Mouse (Mus musculus): ENCODE data around the gene Ctnna3.
"Not testable (repeated sequence)": the region's sequence is repeated elsewhere in the genome, so short reads cannot be mapped to it uniquely, and the experiment has no call there.

The Ctnna3 gene

DNA sequence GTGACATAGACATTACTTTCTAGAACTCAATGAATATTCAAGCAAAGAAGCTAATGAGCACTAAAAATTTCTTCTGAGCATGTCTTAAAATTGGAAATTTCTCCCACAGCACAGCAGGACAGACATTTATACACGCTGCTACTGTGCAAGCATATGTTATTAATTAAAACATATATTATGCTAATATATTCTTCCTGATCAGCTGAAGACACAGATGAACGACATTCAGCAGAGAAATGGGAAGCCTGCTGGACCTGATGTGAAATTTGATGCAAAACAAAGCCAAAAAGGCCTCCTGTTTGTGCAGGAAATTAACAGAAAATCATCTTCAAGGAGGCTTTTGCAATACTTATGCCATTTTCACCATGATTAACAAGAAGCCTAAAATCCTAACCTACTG lies 1114.5 kb downstream of the Ctnna3 start:
- no peak for DNase-seq (ENCODE audit: low spot score in 2 of 2)

DNA sequence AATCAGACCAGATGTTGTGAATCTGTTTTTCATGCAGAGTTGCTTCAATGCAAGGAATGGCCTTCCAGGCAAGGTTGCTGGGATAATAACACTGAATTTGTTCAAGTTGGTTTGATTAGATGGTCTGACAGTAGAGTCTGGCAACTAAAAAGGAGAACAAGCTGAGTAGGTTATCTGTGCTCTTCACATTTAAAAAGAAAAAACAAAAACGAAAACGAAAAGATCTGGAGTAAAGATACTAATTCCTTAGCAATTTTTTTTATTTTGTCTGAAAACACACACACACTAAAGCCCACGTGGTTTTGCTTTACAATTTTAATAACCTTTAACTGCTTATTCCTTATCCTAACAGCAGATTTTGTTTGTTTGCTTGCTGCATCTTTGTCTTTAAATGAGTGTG lies 1141.4 kb downstream of the Ctnna3 start:
- no peak for DNase-seq (ENCODE audit: low spot score in 2 of 2)

GRCm38 (mm10) chr10:64588116-64588515 lies 1158.2 kb downstream of the Ctnna3 start:
- no peak for DNase-seq (ENCODE audit: low spot score in 2 of 2)

DNA sequence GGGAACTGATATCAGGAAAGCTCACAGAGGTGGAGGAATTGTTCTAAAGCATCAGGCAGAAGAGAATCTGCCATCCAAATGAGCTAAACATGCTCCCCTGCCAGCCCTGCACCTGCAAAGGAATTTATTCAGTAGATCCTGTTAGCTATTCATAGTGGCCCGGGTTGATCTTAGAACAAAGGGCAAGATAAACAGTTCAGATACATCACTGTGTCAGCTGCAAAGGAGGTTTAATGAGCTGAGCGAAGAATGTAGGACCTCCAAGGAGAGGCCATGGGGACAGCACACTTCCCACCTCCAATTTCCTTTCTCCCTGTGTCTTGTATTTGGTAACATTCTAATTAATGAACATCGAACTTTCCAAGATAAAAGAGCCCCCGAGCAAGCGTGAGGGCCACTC lies 1206.9 kb downstream of the Ctnna3 start:
- no peak for DNase-seq (ENCODE audit: low spot score in 2 of 2)

- DNase-seq (ENCODE audit: low spot score in 2 of 2): no peak
Observed at GRCm38 (mm10) chr10:64639061-64639460, 1209.2 kb downstream of the Ctnna3 start.

DNA sequence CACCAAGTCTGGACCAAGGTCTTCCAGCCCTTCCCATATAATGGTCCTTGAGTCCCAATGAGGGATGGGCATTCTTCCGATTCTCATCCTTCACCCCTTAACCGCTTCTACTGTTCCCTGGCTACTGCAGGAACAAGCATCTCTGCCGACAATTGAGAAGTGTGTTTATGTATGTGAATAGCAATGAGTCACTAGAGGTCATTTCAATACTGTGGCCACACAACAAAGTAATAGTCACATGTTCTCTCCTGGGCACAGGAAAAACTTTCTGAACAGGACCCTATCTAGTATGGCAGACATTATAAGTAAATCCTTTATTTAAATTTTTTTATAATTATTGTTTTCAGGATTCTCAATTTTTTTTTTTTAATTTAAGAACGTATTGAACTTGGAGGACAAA lies 1211.2 kb downstream of the Ctnna3 start:
- no peak for DNase-seq (ENCODE audit: low spot score in 2 of 2)

GRCm38 (mm10) chr10:64641576-64641975 lies 1211.7 kb downstream of the Ctnna3 start:
- DNase-seq (ENCODE audit: low spot score in 2 of 2): no peak

- no peak for DNase-seq (ENCODE audit: low spot score in 2 of 2)
Observed at GRCm38 (mm10) chr10:64643976-64644375, 1214.1 kb downstream of the Ctnna3 start.

DNA sequence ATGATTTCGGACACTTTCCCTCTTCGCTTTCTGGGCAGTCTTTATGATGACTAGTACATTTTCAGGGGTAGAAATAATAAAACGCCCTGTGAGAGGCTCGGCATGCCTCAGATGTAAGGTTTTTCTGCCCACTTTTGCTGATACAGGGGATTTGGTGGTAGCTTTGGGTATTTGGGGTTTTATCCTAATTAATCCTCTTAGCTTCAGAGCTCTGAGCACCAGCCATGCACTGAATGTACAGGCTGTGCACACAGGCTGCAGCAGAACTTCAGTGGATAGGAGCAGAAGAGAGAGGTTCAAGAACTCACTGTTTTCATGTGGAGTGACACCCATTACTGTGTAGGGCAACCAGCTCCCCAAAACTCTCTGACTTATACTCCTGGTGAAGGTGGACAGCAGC lies 1231.3 kb downstream of the Ctnna3 start:
- DNase-seq (ENCODE audit: low spot score in 2 of 2): no peak

GRCm38 (mm10) chr10:64671469-64671868 lies 1241.6 kb downstream of the Ctnna3 start:
- DNase-seq (ENCODE audit: low spot score in 2 of 2): no peak

DNA sequence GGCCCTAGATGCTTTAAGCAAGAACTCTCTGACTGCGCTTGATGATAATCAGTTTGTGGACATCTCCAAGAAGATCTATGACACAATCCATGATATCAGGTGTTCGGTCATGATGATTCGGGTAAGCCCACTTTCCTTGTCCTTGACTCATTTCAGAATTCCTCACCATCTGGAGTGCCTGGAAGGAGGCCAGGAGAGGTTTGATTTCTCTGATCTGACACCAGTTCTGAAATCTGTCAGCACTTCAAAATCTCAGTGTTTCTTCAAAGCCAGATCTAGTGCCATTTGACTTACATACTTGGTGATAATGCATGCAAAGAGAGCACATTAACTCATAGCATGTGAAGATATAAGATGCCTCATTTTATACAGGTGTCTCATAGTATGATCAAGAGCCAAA lies 1245.9 kb downstream of the Ctnna3 start:
- no peak for DNase-seq (ENCODE audit: low spot score in 2 of 2)

- no peak for DNase-seq (ENCODE audit: low spot score in 2 of 2)
Observed at GRCm38 (mm10) chr10:64710017-64710416, 1280.1 kb downstream of the Ctnna3 start.

DNA sequence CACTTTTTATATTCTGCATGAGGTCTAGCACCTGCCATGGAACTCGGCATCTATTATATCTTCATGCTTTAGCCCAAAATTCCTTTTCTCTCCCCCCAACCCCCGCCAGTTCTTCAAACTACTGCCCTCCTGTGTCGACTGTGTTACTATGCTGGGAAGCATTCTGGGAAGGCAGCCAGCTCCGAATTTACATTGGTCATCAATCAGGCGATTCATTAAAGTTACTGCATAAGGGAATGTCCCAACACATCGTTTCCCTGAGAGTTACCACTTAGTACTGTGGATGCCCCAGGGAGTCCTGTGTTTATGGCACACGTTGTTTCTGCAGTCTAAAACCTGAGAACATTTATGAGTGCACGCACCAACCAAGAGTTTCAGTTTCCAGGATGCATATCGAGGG lies 1288.1 kb downstream of the Ctnna3 start:
- no peak for DNase-seq (ENCODE audit: low spot score in 2 of 2)

DNA sequence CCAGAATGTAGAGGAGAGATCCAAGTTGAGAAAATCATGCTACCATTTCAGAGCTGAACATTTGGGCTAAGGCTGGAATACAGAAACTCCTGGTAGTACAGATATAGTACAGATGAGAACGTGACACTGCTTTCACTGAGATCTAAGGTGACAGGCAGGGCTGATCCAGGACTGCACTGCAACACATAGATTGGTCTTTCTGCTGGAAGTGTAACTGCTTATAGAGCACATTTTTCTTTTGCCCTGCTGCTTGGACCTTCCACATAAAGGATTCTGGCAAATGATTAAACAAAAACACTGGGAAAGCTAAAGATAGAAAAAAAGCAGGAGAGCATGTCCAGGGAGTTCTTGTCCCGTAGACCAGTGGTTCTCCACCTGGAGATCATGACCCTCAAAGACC lies 1305.8 kb downstream of the Ctnna3 start:
- no peak for DNase-seq (ENCODE audit: low spot score in 2 of 2)

DNA sequence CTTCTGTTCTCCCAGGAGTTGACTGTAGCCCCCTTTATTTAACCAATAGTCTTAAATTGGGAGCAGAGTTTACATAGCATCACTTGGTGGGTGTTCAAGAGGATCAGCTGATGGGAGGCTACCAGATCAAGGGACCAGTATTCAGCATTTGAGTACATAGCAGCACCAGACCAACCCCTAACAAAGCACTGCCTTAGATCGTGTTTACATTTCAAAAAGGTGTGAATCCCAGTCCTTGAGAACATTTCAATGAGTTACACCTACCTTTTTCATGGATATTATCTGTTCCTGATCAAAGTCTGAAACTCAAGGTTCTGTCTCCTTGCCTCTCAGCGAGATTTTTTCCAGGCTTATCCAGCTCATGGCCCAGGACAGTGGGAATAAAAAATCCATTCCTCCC lies 1306.7 kb downstream of the Ctnna3 start:
- DNase-seq (ENCODE audit: low spot score in 2 of 2): no peak

- not testable (repeated sequence) for DNase-seq (ENCODE audit: low spot score in 2 of 2)
Observed at GRCm38 (mm10) chr10:64741721-64742120, 1311.8 kb downstream of the Ctnna3 start.

- DNase-seq (ENCODE audit: low spot score in 2 of 2): not testable (repeated sequence)
Observed at GRCm38 (mm10) chr10:64744099-64744498, 1314.2 kb downstream of the Ctnna3 start.

DNA sequence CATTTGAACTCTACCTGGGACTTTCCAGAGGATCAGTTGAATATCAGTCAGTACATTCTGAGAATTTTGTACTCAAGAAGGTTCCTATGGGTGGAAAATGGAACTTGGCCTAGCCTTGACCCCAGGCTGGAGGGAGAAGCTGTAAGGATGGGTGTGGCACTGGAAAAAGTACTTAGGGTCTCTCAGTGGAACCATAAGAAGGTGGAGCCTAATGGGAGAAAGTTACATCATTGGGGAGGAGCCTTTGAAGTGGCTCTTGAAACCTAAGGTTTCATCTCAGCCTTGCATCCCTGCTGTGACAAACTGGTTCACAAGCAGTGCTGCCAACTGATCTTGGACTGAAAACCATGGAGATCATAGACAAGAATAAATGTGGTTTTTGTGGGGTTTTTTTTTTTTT lies 1318.8 kb downstream of the Ctnna3 start:
- DNase-seq (ENCODE audit: low spot score in 2 of 2): no peak

- DNase-seq (ENCODE audit: low spot score in 2 of 2): no peak
Observed at GRCm38 (mm10) chr10:64750791-64751190, 1320.9 kb downstream of the Ctnna3 start.

DNA sequence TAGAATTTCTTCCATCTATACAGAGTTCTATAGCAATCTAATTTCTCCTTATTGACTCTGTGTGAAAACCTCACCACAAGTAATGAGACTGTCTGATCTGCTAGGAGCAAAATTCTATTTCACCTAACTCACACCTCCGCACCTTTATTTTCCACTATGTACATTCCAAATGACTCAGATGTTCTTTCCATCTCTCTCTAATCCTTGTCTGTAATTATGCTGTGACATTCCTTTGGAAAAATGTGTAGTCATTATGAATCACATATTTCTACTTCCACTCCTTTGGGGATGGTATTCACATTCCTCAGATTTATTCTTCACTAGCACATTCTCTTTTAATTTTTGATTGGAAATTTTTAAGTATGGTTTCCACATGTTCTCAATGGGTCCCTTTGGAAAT lies 1406.4 kb downstream of the Ctnna3 start:
- DNase-seq (ENCODE audit: low spot score in 2 of 2): no peak

DNA sequence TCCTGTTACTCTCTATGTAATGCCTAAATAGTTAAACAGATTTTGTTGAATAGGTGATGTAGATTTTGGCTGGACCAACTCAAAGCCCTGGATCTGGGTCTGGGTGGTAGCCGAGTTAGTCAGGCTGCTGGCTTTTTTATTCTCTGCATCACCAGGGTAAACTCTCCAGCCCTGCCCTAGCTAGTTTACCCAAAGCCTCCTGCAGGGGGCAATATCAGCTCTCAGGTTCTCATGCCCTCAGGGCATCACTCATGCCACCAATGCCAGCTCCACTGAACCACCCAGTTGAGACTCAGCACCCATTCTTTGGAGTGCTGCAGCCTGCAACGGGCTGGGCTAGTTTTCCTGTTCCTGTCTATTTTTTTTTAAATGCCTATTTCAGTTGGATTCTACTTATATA lies 1431.5 kb downstream of the Ctnna3 start:
- DNase-seq (ENCODE audit: low spot score in 2 of 2): no peak

- no peak for DNase-seq (ENCODE audit: low spot score in 2 of 2)
Observed at GRCm38 (mm10) chr10:64870888-64871287, 1441.0 kb downstream of the Ctnna3 start.

DNA sequence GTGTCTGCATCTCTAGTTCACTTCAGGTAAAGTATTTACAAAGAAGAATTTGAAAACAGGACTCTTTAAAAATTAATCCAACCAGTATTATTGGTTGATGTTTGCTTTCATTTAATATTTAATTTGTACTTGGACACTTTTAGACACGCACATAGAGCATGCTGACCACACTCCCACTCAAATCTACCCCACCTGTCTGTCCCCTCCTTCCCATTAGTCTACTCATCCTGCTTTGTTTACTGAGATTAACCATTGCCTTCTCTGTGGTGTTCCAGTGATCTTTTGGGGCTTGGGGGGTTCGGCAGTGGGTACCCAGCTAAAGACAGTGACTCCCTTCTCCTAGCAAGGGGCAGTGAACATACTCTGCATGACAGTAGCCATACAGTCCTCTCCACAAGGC lies 1446.6 kb downstream of the Ctnna3 start:
- no peak for DNase-seq (ENCODE audit: low spot score in 2 of 2)

DNA sequence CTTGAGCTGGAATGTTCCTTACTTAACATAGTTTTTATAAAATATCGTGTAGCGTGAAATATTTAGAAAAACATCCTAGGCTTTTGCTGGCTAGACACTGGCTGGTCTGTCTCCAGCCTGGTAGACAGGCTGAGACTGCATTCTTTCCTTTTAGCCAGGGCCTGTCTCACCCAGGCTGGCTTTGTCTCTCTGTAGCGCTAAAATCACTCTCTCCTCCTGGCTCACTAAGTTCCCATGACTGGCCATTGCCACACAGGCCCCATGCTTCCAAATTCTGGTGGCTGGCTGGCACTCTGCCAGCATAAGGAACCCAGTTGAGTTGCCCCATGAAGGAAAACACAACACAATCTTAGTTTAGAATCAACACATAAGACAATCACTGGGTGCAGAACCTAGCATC lies 1450.0 kb downstream of the Ctnna3 start:
- no peak for DNase-seq (ENCODE audit: low spot score in 2 of 2)

DNA sequence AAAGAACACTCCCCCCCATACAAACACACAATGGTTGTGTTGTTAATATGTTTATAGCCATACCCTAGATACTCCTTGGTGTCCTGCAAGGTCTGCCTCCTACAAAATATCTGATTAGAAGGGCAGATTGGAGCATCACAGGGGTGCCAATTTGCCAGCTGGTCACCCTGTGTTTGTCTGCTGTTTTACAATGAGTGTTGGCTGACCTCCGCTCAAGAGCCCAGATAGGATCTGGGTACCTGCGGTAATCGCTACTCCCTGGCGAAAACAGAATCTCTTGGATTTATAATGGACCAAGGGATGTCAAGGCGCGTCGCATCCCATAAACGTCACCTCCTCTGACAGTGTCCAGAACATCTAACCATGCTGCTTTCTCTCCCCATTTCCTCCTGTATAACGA lies 1457.0 kb downstream of the Ctnna3 start:
- no peak for DNase-seq (ENCODE audit: low spot score in 2 of 2)

Data from natural killer cell, adult 2 months (primary cell).